Mouse (Mus musculus) forebrain, embryonic 15.5 days (tissue): ENCODE results near the gene Cldn14. TPM values are rescaled to one million over a fixed set of nuclear protein-coding genes. Genes with fewer than 3 reads are reported as not detected.

Source experiments
- ATAC-seq: fragments of 200-750 bp; cut with Nextera tagmentation; replicated peaks from 2 replicates; pipeline ENCODE4 v1.8.0; 2017; ENCODE audit warnings: mild to moderate bottlenecking, moderate TSS enrichment, moderate library complexity
- H3K27ac ChIP-seq: fragments of 300-500 bp; sonication (generic); replicated peaks from 2 replicates; pipeline ENCODE4 v1.5.1; 2015; ENCODE audit warnings: mild to moderate bottlenecking, inconsistent platforms
- H3K27me3 ChIP-seq: fragments of 300-500 bp; sonication (generic); 2 replicates; pipeline ENCODE4 v1.6.1; 2015; ENCODE audit warnings: inconsistent platforms
- H3K36me3 ChIP-seq: fragments of 300-500 bp; sonication (generic); 2 replicates; pipeline ENCODE4 v1.6.1; 2015; ENCODE audit warnings: mild to moderate bottlenecking, inconsistent platforms
- H3K4me1 ChIP-seq: fragments of 300-500 bp; sonication (generic); 2 replicates; pipeline ENCODE4 v1.6.1; 2015; ENCODE audit warnings: inconsistent platforms
- H3K4me2 ChIP-seq: fragments of 300-500 bp; sonication (generic); replicated peaks from 2 replicates; pipeline ENCODE4 v1.6.1; 2015; ENCODE audit warnings: mild to moderate bottlenecking, inconsistent platforms
- H3K4me3 ChIP-seq: fragments of 300-500 bp; sonication (generic); 2 replicates; pipeline ENCODE4 v1.5.1; 2015; ENCODE audit warnings: mild to moderate bottlenecking, inconsistent platforms
- H3K9ac ChIP-seq: fragments of 300-500 bp; sonication (generic); replicated peaks from 2 replicates; pipeline ENCODE4 v1.6.1; 2015; ENCODE audit warnings: mild to moderate bottlenecking, inconsistent platforms
- H3K9me3 ChIP-seq: fragments of 300-500 bp; sonication (generic); 2 replicates; pipeline ENCODE4 v1.6.1; 2016; ENCODE audit warnings: inconsistent platforms
- WGBS: fragments of 180-500 bp; shearing (Covaris S2); methylation state at CpG from one replicate; pipeline ENCODE4 v1.1.7; 2015; ENCODE audit warnings: mixed read lengths; 5-methylcytosine and 5-hydroxymethylcytosine counted together
- polyA plus RNA-seq: library from polyadenylated mRNA; unstranded; fragments of >200 nt; fragmentation: Nextera tagmentation; extraction: Ambion mirVana; gene quantifications from 2 replicates; pipeline ENCODE4 v1.2.1, GENCODE M21; 2015

The Cldn14 gene
- polyA plus RNA-seq, 1 experiment from 2014 or later = not detected

GRCm38 (mm10) chr16:93973123-93973522, 35.5 kb downstream of the Cldn14 start:
- H3K4me2 ChIP-seq = peak overlapping the region; percentile 26; the same call in 1 of the 2 replicates
- no peak overlapping the region for H3K9ac ChIP-seq
- H3K4me1 ChIP-seq = peaks cover 11% of the 10 kb centered on the region
- H3K27me3 ChIP-seq = no peaks in the 10 kb centered on the region
- 0 out of 2 replicates have a peak overlapping the region, but pooled peaks have one; percentile 5 for H3K4me3 ChIP-seq
- ATAC-seq = no peak
- WGBS = 40% methylated on average over 10 of the region's 10 CpGs
- H3K9me3 ChIP-seq = no peaks in the 10 kb centered on the region
- H3K36me3 ChIP-seq = no peaks in the 10 kb centered on the region
- no peak overlapping the region for H3K27ac ChIP-seq

- WGBS = 57% methylated on average over 11 of the region's 11 CpGs
- no peak overlapping the region for H3K4me2 ChIP-seq
- peak; percentile 61 for ATAC-seq
- H3K9ac ChIP-seq = no peak overlapping the region
- no peaks in the 10 kb centered on the region for H3K27me3 ChIP-seq
- peak overlapping the region; percentile 56 for H3K27ac ChIP-seq
- no peaks in the 10 kb centered on the region for H3K9me3 ChIP-seq
- H3K36me3 ChIP-seq = no peaks in the 10 kb centered on the region
- H3K4me1 ChIP-seq = peaks cover 11% of the 10 kb centered on the region
- no peak overlapping the region for H3K4me3 ChIP-seq
These were observed 37.6 kb downstream of the Cldn14 start for GRCm38 (mm10) chr16:93971046-93971445.

GRCm38 (mm10) chr16:93967893-93968292, 40.7 kb downstream of the Cldn14 start:
- 92% methylated on average over 8 of the region's 8 CpGs for WGBS
- Histone ChIP-seq H3K4me2 (no peak overlapping the region), H3K27me3 (no peaks in the 10 kb centered on the region), H3K36me3 (no peaks in the 10 kb centered on the region), H3K4me1 (peaks cover 11% of the 10 kb centered on the region), H3K27ac (no peak overlapping the region), H3K9me3 (no peaks in the 10 kb centered on the region), H3K9ac (no peak overlapping the region), H3K4me3 (no peak overlapping the region)
- ATAC-seq = no peak

- Histone ChIP-seq H3K27me3 (no peaks in the 10 kb centered on the region), H3K4me2 (no peak overlapping the region), H3K4me3 (no peak overlapping the region), H3K36me3 (no peaks in the 10 kb centered on the region), H3K4me1 (no peaks in the 10 kb centered on the region), H3K9me3 (no peaks in the 10 kb centered on the region), H3K27ac (no peak overlapping the region), H3K9ac (no peak overlapping the region)
- WGBS = 50% methylated on average over 5 of the region's 5 CpGs
- ATAC-seq = no peak
These were observed 46.4 kb downstream of the Cldn14 start for GRCm38 (mm10) chr16:93962283-93962682.

- H3K9ac ChIP-seq = no peak overlapping the region
- no peaks in the 10 kb centered on the region for H3K27me3 ChIP-seq
- no peak for ATAC-seq
- WGBS = 90% methylated on average over 11 of the region's 11 CpGs
- H3K36me3 ChIP-seq = no peaks in the 10 kb centered on the region
- no peaks in the 10 kb centered on the region for H3K4me1 ChIP-seq
- H3K4me3 ChIP-seq = no peak overlapping the region
- no peak overlapping the region for H3K4me2 ChIP-seq
- no peaks in the 10 kb centered on the region for H3K9me3 ChIP-seq
- H3K27ac ChIP-seq = no peak overlapping the region
These were observed 47.5 kb downstream of the Cldn14 start for GRCm38 (mm10) chr16:93961099-93961646.

- Histone ChIP-seq H3K27ac (no peak overlapping the region), H3K4me2 (no peak overlapping the region), H3K36me3 (no peaks in the 10 kb centered on the region), H3K4me1 (no peaks in the 10 kb centered on the region), H3K9ac (no peak overlapping the region), H3K27me3 (no peaks in the 10 kb centered on the region), H3K9me3 (no peaks in the 10 kb centered on the region), H3K4me3 (no peak overlapping the region)
- no peak for ATAC-seq
- 92% methylated on average over 4 of the region's 4 CpGs for WGBS
These were observed 48.1 kb downstream of the Cldn14 start for GRCm38 (mm10) chr16:93960495-93960894.

GRCm38 (mm10) chr16:93957402-93957801, 51.2 kb downstream of the Cldn14 start:
- H3K4me2 ChIP-seq = no peak overlapping the region
- no peaks in the 10 kb centered on the region for H3K4me1 ChIP-seq
- no peaks in the 10 kb centered on the region for H3K9me3 ChIP-seq
- ATAC-seq = no peak
- 76% methylated on average over 12 of the region's 12 CpGs for WGBS
- no peak overlapping the region for H3K9ac ChIP-seq
- H3K27ac ChIP-seq = no peak overlapping the region
- no peaks in the 10 kb centered on the region for H3K36me3 ChIP-seq
- H3K27me3 ChIP-seq = no peaks in the 10 kb centered on the region
- H3K4me3 ChIP-seq = no peak overlapping the region

GRCm38 (mm10) chr16:93956986-93957385, 51.7 kb downstream of the Cldn14 start:
- no peaks in the 10 kb centered on the region for H3K36me3 ChIP-seq
- H3K4me3 ChIP-seq = no peak overlapping the region
- H3K4me1 ChIP-seq = no peaks in the 10 kb centered on the region
- H3K27me3 ChIP-seq = no peaks in the 10 kb centered on the region
- ATAC-seq = no peak
- H3K4me2 ChIP-seq = no peak overlapping the region
- H3K27ac ChIP-seq = no peak overlapping the region
- H3K9ac ChIP-seq = no peak overlapping the region
- WGBS = 65% methylated on average over 7 of the region's 7 CpGs
- H3K9me3 ChIP-seq = no peaks in the 10 kb centered on the region

- Histone ChIP-seq H3K36me3 (no peaks in the 10 kb centered on the region), H3K4me2 (no peak overlapping the region), H3K4me3 (no peak overlapping the region), H3K9me3 (no peaks in the 10 kb centered on the region), H3K27me3 (no peaks in the 10 kb centered on the region), H3K9ac (no peak overlapping the region), H3K27ac (no peak overlapping the region), H3K4me1 (no peaks in the 10 kb centered on the region)
- WGBS = 89% methylated on average over 4 of the region's 4 CpGs
- no peak for ATAC-seq
These were observed 61.2 kb downstream of the Cldn14 start for GRCm38 (mm10) chr16:93947396-93947795.

GRCm38 (mm10) chr16:93944301-93944700, 64.3 kb downstream of the Cldn14 start:
- H3K36me3 ChIP-seq = no peaks in the 10 kb centered on the region
- WGBS = 78% methylated on average over 6 of the region's 6 CpGs
- no peak overlapping the region for H3K9ac ChIP-seq
- H3K27ac ChIP-seq = no peak overlapping the region
- H3K4me1 ChIP-seq = no peaks in the 10 kb centered on the region
- no peak overlapping the region for H3K4me3 ChIP-seq
- no peaks in the 10 kb centered on the region for H3K9me3 ChIP-seq
- H3K4me2 ChIP-seq = no peak overlapping the region
- ATAC-seq = no peak
- H3K27me3 ChIP-seq = no peaks in the 10 kb centered on the region

GRCm38 (mm10) chr16:93942796-93943502, 65.7 kb downstream of the Cldn14 start:
- WGBS = 89% methylated on average over 10 of the region's 10 CpGs
- Histone ChIP-seq H3K9me3 (no peaks in the 10 kb centered on the region), H3K4me3 (no peak overlapping the region), H3K27ac (no peak overlapping the region), H3K4me2 (no peak overlapping the region), H3K27me3 (no peaks in the 10 kb centered on the region), H3K9ac (no peak overlapping the region), H3K36me3 (no peaks in the 10 kb centered on the region), H3K4me1 (no peaks in the 10 kb centered on the region)
- no peak for ATAC-seq

- Histone ChIP-seq H3K9me3 (no peaks in the 10 kb centered on the region), H3K27ac (no peak overlapping the region), H3K4me3 (no peak overlapping the region), H3K36me3 (no peaks in the 10 kb centered on the region), H3K4me2 (no peak overlapping the region), H3K27me3 (peaks cover 4% of the 10 kb centered on the region; the same call in 1 of the 2 replicates), H3K9ac (no peak overlapping the region), H3K4me1 (no peaks in the 10 kb centered on the region)
- no peak for ATAC-seq
- 73% methylated on average over 10 of the region's 10 CpGs for WGBS
These were observed 66.7 kb downstream of the Cldn14 start for GRCm38 (mm10) chr16:93941781-93942567.
